Mouse (Mus musculus) c-Kit-positive CD71-negative TER-119-negative erythroid progenitor cells, embryonic 14.5 days (primary cell): ENCODE measurements around the gene Aes.

Source experiments
- DNase-seq: peaks from one replicate; pipeline ENCODE4 v3.0.0-alpha.2; 2013; ENCODE audit warnings: low read depth

The Aes gene

DNA sequence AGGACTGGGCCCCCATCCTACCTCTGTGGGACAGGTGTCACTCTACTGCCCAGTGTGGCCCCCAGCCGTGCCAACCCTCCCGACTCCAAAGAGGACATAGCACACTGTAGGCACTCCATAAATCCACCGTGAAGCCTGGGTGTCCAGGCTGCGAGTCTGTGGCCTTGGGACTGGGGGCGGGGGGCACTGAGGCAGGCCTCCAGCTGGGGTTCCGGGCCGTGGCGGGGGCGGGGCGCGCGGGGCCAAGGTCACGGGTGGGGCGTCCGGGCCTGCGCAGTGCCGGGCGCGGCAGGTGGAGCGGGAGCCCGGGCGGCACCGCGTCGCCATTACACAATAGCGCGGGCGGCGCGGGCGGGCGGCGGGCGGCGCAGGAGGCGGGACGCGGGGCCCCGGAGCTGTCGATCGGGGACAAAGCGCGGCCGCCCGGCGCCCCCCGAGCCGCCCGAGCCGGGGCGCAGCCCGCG, at the start of gene Aes:
Aes (plus strand) TSS at position 326 of the 464 bp plus-strand sequence.
- DNase-seq: no peak

DNA sequence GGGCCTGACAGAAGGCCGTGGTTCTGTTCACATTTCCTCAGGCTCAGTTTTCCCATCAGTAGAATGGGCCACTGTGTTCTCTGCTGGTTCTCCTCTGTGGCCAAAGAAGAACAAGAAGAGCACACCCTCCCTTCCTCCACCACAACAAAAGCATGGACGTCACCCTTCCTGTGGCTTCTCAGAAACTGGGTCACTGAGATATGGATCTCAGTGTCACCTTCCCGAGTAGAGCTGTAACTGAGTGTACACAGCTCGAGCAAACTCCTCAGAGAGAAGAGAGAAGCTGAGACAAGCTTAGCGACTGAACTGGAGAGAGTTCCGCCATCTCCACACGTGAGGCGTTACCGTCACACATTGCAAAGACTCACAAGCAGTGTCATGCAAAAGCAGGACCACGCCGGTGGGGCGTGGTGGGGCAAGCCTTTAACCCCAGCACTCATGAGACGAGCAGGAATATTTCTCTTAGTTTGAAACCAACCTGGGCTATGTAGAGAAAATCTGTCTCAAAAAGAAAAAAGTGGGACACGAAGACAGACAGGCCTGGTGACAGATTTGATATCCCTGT, 49.0 kb upstream of the Aes start:
- no peak for DNase-seq

DNA sequence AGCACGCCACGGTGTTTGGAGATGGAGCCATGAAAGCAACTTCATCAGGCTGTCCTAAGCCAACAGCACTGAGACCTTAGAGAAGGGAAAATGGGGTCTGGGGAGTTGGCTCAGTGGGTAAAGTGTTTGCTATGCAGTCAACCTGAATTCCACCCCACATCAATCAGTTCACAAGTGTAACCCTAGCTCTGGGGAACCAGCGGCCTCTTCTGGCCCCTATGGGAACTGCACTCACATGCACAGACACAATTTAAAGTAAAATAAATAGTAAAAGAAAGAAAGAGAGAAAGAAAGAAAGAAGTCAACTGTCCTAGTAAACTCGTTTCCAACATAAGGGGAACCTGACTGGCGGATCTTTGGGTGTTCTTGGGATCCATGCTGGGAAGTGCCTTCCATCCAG, 45.5 kb upstream of the Aes start:
- DNase-seq: no peak

DNA sequence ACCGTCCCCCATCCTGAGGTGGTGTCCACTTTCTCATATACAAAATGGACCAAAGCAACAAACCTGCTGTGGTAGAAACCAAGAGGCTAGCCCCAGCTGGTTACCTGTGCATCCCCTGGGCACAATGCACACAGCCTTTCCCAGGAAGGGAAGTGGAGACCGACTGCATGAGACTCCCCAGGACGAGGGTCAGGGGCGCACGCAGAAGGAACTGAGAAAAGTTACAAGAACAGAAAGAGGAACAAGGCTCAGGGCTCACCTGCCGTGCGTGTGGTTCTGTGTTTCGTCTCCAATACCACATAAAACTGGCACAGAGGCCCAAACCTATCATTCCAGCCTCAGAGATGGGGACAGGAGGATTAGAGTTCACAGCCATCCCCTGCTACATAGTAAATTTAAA, 42.1 kb upstream of the Aes start:
- DNase-seq: no peak

DNA sequence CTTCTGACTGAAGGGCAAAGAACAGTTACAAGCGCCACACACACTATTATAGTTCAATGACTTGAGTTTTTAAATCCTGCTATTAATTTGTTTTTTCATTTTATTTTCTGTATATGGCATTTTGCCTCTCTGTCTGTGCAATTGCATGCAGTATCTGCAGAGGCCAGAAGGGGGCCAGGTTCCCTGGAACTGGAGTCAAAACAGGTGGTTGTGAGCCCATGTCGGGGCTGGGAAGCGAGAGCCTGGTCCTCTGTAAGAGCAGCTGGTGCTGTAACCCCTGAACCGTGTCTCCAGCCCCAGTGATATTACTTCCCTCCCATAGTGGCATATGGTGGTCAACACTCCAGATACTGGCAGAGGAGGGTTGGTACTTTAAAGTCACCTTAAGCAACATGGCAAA, 40.7 kb upstream of the Aes start:
- no peak for DNase-seq

DNA sequence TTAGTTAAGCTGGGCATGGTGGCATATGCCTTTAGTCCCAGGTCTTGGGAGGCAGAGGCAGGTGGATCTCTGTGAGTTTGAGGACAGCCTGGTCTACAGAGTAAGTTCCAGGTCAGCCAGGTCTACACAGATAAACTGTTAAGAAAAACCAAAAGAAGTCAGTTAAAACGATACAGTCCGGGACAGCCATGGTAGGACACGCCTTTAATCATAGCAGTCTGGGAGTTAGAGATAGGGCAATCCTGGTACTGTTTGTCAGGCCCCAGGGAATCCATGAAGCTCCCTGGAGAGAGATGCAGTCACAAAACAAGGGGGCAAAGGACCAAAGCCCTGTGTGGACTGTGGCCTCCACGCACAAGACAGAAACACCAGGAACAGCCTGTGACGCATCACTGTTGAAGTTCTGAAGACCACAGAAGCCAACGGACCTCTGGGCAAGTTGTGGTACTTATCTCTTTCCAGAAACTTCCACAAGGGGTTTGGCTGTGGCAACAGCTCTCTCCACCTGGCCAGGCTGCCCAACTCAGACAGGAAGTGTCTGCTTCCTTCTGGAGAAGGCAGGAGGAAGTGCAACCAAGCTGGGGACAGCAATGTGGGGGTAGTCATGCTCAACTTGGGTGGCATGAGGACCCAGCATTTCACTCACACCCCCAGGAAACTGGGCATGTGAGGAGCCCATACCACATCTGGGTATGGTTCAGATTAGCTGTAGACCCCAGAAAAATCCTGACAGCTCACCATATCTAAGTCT, 39.9 kb upstream of the Aes start:
- no peak for DNase-seq

DNA sequence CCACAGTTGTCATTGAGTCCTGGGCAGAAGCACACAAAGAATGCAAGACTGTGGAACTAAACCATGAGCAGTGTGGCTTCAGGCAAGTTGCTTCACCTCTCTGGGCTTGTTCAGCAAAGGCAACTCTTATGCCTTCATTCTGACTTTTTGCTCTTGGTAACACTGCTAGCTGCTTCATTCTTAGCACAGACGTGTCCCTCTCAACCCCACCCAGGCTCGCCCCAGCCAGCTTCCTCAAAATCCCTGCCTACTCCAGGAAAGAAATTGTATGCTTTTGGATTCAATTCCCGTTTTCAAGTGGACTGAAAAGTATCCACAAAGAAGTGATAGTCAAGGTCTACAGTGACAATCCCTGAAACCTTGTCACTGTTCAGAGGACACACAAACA, 39.3 kb upstream of the Aes start:
- DNase-seq: no peak

DNA sequence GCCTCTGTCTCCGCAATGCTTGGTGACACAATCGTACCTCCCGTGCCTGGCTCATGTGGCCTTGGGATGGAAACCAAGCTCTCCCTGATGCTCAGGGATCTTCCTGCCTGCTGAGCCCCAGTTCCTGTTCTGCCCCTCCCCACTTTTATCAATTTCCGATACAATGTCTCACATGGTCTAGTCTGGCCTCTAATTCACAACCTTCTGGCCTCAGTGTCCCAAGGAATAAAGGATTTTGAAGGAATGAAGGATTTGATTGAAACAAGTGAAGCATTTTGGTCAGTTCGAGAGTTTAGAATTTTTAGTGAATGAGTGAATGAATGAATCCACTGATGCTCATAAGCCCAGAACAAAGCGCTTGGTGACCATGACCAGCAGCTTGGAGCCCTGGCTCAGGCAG, 36.1 kb upstream of the Aes start:
- no peak for DNase-seq

DNA sequence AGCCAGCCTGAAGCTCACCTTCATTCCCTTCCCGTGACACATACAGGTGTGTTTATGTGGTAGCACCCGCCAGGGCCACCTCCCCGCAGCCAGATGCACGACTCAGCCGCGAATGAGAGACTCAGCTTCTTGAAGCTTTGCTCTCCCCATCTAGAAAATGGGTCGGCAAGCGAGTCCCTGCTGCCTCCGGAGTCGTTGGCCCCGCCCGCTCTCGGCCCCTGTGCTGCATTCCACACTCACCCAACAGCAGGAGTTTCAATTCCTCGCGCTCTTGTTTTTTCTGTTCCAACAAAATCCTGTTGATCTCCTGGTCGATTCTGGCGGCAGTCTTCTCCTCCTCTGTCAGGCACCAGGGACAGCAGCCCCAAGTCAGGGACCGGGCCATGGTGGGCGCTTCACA, 35.7 kb upstream of the Aes start:
- DNase-seq: no peak

DNA sequence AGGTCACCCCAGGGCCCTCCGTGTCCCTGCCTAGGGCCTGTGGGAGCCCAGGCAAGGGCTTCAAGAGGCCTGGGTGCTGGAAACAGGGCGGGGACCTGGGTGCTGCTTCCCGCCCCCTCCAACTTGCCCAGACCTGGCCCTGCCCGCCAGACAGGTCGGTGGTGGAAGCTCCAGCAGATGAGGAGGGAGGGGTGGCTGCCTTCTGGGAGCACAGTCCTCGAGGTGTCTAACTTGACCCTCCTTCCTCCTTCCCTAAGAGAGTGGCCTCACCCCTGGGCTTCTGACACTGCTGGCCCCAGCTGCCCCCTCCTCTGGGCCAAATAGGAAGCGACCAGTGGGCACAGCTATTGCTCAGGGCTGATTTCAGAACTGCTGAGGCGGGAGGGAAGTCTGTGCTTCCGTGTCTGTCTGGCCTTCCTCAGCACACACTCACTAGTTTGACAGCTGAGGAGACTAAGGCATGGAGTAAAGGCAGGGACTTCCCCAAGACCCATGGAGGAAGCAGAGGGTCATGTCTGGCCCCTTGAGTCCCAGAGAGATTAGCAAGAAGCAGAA, 35.2 kb upstream of the Aes start, which contains the start of gene Gna15:
Gna15 (minus strand) TSS at position 175 of the 555 bp plus-strand sequence.
- no peak for DNase-seq

DNA sequence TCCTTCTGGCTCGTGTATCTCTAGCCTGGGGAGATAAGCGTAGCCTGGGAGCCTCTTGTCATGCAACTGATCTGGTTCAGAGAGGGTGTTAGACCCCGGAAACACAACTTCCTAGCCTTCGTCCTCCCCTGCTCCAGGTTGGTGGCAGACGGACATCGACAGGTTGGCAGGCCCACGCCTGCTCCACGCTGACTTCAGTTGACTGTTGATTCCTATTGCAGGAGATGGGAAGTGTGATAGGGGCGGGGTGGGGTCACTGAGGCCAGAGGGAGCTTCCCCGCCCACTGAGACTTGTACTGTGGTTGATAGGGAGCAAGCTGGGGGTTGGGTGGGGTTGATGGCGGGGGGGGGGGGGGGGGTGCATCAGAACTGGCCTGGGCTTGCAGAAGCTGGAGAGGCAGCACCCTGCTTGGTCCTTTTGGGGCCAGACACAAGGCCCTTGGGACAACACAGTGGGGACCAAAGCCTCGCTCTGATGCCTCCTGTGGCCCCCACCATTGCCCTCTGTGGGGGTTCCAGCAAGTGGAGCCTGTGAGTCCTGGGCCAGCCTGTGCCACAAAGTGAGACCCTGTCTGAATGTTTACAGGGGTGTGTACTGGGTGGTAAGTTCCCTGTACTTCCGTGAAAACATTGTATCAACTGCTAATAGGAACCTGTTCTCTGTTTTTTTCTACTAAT, 34.1 kb upstream of the Aes start:
- no peak for DNase-seq

DNA sequence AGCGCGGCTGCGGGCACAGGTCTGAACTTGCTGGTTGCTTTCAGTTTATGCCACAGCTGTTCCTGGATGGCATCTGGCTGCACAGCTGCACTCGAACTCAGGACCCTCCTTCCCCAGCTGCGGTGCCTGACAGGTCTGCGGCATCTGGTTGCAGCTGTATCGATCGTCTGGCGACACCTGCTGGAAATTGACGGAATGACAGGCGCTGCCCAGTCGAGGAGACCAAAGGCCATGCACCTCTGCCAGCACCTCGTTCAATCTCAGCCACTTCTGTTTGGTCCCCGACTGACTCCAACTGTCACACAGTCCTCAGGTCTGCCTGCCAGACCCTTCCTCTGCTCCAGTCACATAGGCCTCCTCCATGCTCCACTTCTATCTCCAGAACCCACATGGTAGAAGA, 32.5 kb upstream of the Aes start:
- no peak for DNase-seq

DNA sequence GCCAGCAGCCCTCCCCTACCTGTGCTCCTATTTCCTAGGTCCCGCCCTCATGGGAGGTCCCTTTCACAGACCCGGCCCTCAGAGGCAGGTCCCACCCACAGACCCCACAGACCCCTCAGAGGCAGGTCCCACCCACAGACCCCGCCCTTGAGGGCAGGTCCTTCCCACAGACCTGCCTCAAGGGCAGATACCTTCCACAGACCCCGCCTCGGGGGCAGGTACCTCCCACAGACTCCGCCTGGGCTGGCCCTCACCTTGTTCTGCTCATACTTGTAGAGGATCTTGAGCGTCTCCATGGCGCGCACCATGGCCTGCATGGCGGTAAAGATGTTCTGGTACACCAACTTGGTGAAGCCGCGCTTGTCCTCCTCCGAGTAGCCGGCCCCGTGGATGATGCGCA, 24.5 kb upstream of the Aes start:
- DNase-seq: no peak

DNA sequence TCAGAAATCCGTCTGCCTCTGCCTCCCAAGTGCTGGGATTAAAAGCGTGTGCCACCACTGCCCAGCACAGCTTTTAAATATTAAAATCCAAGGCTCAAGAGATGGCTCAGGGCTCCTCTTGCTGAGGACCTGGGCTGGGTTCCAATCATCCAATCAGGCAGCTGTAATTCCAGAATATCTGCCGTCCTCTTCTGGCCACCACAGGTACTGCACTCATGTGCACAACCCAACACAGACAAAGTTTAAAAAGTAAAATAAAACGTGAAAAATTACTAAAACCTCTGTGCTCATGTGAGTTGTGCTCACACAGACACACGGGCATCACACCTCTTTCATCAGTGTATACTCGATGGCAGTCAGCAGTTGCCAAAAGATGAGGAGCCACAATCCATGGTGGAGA, 22.6 kb upstream of the Aes start:
- DNase-seq: no peak

DNA sequence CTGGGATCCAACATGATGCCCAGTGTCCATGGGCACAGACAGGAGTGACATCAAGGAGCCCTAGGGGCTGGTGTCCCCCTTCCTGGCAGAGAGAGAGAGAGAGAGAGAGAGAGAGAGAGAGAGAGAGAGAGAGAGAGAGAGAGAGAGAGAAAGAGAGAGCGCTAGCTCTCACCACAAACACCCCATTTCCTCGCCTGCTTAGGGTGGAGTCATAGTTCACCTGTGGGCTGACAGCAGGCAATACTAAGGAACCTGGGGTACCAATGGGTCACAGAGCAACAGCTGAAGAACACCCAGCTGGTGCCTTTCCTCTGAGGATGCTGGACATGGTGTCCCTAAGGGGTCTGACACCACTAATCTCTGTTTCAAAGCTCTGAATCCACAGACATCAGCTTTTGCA, 21.9 kb upstream of the Aes start:
- DNase-seq: no peak

DNA sequence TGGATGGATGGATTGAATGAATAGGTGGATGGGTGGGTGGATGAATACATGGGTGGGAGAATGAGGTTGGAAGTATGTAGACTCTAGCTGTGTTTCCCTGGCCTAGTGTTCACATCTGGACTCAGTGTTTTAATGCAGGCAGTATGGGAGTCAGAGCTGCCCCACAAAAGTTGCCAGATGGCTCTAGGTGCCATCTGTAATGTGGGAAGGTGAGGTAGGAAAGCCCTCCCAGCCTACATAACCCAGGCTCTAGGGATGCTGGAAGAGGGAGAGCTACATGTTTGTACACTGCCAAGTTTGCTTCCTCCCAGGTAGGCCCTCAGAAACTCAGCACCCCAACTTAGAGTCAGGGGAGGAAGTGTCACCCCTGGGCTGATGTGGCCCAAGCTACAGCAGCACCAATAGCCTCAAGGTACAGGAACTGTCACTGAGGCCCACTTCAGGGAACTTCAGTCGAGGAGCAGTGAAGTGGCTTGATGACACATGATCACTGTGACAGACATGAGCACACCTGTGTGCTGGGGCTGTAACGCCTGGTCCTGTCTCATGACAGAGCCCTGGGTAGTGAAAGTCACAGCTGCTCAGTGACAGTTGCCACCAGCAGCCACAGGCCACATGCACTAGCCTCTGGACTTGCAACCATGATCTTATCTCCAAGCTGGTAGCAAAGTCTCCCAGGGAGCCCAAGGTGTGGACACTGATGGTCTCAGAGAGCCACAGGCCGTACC, 20.8 kb upstream of the Aes start:
- DNase-seq: no peak

DNA sequence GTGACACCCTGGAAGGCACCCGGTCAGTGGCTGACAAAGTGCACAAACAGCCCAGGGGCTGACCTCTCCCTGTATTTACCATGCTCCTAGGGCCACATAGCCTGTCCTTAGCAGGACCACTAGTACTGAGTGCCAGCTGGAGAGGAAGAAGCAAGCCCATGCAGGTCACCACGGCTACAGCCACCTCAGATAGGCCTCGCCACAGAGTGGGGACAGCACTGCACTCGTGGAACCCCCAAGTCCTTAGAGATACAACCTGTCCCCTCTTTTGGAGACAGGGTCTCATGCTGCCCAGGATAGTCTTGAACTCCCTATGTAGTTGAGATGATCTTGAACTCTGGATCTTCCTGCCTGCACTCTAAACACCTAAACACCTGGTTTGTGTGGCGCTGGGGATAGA, 17.9 kb upstream of the Aes start:
- no peak for DNase-seq

DNA sequence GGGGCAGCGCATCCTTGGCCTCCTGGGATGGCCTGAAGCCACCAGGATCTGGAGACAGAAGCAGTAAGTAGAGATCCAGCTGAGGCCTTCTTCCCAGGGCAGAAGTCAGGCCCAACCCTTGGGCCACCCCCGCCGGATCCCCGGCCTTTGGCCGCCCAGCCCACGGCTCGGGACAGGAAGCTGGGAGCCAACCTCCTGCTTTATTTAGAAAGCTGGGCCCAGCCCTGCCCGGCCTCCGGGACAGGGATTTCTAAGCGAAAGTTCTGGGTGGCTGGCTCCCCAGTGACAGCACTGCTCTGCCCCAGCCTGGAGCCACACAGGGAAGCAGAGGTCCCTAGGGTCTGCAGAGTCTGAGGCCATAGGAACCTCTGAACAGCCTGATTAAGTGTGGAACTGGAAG, 17.5 kb upstream of the Aes start:
- DNase-seq: no peak

DNA sequence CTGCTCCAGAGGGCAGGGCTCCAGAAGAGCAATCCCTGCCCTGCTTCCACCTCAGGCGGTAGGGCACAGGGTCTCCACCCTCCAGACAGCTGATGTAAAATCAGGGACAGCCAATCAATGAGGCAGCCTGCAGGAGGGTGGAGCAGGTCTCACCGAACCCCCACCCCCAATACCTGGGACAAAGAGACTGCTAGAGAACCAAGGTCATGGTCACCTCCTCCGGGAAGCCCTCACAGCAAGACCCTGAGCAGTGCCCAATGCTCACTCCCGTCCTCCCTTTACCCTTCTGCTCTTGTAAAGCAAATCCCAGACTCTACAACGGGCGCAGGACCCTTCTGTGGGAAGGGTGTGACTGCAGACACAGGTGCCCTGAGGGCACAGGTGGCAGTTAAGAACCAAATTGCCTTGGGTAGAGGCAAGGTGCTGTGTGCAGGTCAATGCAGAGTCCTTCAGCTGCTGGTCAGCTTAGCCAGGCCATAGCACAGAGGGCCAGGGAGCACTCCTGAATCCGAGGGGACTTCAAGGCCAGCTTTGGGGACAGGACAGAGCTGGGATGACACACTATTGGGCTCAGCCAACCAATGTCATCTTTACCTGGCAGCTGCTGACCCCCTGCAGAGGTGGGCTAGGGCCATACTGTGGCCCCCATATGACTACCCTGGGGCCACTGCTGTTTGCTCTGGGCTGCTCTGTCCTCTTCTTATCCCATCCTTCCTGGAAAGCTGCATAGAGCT, 16.4 kb upstream of the Aes start:
- no peak for DNase-seq

DNA sequence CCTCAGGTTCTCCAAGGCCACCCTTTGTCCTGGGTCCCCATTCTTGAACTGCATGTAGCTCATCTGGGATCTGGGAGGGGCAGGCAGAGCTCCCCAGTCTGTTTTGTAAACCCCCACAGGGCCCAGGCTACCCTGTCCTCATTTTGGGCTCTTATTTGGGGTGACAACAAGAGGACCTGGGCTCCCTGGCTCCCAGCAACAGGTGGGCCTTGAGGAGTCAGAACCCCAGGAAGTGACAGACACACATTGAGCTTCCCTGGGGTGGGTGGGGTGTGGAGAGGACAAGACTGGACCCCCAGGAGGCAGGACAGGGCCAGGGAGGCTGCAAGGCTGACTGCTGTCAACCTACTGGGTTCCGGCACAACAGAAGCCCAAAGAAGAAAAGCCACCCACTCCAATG, 15.7 kb upstream of the Aes start:
- DNase-seq: no peak

DNA sequence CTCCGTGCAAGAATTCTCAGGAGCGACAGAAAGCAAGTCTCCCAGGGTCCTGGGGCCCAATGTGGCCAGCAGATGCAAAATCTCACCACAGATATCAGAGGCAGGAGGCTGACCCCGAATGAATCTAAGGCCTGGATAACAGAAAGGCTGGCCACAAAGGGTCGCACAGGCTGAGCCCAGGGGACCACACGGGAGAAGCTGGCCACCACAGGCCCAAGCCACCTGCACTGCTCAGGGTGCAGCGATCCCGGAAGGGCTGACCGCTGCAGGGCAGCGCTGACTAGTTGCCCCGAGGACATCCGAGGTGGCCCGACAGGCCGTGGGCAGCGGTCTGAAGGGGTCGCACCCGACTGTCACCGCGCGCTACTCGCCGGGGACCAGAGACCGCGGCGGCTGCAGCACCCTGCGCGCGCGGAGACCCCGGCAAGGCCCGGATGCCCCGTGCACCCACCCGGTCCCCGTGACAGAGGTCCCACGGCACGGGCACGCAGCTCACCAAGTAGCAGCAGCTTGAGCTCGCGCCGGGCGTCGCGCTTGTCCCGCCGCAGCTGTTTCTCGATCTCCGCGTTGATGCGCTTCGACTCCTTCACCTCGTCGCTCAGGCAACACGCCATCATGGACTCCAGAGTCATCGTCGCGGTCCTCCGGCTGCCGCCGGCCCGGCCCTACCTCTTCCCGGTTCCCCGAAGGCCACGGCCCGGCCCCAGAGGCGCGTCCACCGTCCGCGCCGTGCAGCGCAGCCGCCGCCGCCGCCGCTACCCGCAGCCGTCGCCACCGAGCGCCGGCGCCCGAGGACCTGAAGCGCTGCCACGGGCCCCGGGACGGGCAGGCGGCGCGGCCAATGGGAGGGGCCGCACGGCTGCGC, 14.8 kb upstream of the Aes start:
- no peak for DNase-seq
